Mouse (Mus musculus): ENCODE measurements around the gene Pik3c2b. TPM values are rescaled to one million over a fixed set of nuclear protein-coding genes. Genes with fewer than 3 reads are reported as not detected.

The Pik3c2b gene
- polyA plus RNA-seq, 1 experiment from 2014 or later = 3.2 TPM

DNA sequence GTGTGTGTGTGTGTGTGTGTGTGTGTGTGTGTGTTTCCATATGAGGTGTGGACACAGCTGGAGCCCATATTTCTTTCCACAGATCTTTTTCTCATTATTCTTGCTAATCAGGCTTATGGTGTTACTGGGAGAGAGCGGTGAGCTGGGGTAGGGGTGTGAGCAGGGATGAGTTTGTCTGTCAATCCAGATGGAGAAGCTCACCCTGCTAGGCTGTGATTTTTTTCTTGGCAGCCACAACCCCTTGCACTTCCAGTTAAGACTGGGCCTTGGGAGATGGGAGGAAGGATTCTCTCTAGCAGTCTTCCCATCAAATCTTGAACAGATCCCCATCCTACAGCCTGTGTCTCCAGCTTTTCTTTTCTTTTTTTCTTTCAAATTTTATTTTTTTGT is 32.9 kb downstream of the Pik3c2b start:
- Histone ChIP-seq H3K27ac (no peak overlapping the region), H3K36me3 (ENCODE audit: insufficient read depth, low read length) (no peaks in the 10 kb centered on the region), H3K9ac (ENCODE audit: low read depth, low read length) (no peak overlapping the region), H3K4me3 (replicated peaks; ENCODE audit: low read depth, low read length) (no peak overlapping the region), H3K9me3 (replicated peaks; ENCODE audit: low read length) (no peaks in the 10 kb centered on the region), H3K27me3 (ENCODE audit: insufficient read depth, low read length) (no peaks in the 10 kb centered on the region), H3K4me1 (replicated peaks; ENCODE audit: insufficient read depth, low read length) (no peaks in the 10 kb centered on the region; the same call in 1 of the 2 replicates), H3K4me2 (ENCODE audit: low read length) (no peak overlapping the region)
- DNase-seq (ENCODE audit: low spot score) (peak; percentile 43), ATAC-seq (replicated peaks; ENCODE audit: low FRiP score, low read depth) (no peak)
- TF ChIP-seq CTCF (IDR thresholded peaks at IDR 0.05; ENCODE audit: low read depth) = no peak
- 61% methylated on average over 1 of the region's 1 CpGs for WGBS

DNA sequence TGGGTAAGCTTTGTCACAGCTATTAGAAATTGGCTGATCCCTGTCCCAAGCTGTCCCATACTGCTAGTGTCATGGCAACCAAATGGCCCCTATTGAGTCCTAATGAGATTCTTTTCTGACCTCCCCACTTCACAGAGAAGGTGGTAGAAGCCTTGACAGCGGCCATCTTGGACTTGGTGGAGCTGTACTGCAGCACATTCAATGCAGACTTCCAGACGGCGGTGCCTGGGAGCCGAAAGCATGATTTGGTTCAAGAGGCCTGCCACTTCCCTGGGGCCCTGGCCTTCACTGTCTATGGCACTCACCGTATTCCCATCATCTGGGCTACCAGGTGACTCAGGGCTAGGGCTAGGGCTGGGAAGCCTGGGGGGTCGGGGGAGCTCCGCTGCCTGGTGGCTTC is 34.0 kb downstream of the Pik3c2b start:
- no peak for TF ChIP-seq CTCF (IDR thresholded peaks at IDR 0.05; ENCODE audit: low read depth)
- H3K27me3 ChIP-seq (ENCODE audit: insufficient read depth, low read length) = no peaks in the 10 kb centered on the region
- H3K36me3 ChIP-seq (ENCODE audit: insufficient read depth, low read length) = no peaks in the 10 kb centered on the region
- H3K4me3 ChIP-seq (replicated peaks; ENCODE audit: low read depth, low read length) = no peak overlapping the region
- peaks cover 4% of the 10 kb centered on the region; the same call in 1 of the 2 replicates for H3K4me1 ChIP-seq (replicated peaks; ENCODE audit: insufficient read depth, low read length)
- ATAC-seq (replicated peaks; ENCODE audit: low FRiP score, low read depth) (no peak), DNase-seq (ENCODE audit: low spot score) (no peak)
- H3K4me2 ChIP-seq (ENCODE audit: low read length) = no peak overlapping the region
- H3K27ac ChIP-seq = no peak overlapping the region
- H3K9me3 ChIP-seq (replicated peaks; ENCODE audit: low read length) = no peaks in the 10 kb centered on the region
- WGBS = 96% methylated on average over 7 of the region's 7 CpGs
- H3K9ac ChIP-seq (ENCODE audit: low read depth, low read length) = no peak overlapping the region

DNA sequence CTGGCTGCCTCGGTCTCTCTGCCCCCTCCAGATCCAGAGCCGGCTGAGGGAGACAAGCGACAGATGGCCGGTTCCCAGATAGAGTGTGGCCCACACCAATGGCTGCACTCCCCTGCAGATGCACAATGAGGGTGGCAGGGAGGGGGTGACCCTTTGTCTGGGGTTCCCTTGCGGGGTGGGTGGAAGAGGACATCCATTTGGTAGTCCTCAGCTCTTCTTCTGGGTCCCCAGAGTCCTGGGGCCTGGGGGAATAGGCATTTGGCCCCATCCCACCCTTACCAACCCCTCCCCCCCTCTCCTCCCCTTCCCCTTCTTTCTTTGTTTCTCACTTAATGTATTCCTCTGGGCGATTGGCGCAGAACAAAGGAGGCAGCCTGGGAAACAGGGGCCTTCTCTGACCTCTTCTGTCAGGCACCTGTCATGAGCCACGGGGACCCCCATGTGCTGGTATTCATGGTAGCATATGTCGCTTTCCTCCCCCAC is 34.7 kb downstream of the Pik3c2b start:
- Histone ChIP-seq H3K4me3 (replicated peaks; ENCODE audit: low read depth, low read length) (no peak overlapping the region), H3K27ac (no peak overlapping the region), H3K27me3 (ENCODE audit: insufficient read depth, low read length) (no peaks in the 10 kb centered on the region), H3K4me2 (ENCODE audit: low read length) (no peak overlapping the region), H3K9ac (ENCODE audit: low read depth, low read length) (no peak overlapping the region), H3K4me1 (replicated peaks; ENCODE audit: insufficient read depth, low read length) (peaks cover 7% of the 10 kb centered on the region), H3K36me3 (ENCODE audit: insufficient read depth, low read length) (no peaks in the 10 kb centered on the region), H3K9me3 (replicated peaks; ENCODE audit: low read length) (no peaks in the 10 kb centered on the region)
- ATAC-seq (replicated peaks; ENCODE audit: low FRiP score, low read depth) = no peak
- no peak for DNase-seq (ENCODE audit: low spot score)
- TF ChIP-seq CTCF (IDR thresholded peaks at IDR 0.05; ENCODE audit: low read depth) = no peak
- WGBS = 64% methylated on average over 9 of the region's 9 CpGs

DNA sequence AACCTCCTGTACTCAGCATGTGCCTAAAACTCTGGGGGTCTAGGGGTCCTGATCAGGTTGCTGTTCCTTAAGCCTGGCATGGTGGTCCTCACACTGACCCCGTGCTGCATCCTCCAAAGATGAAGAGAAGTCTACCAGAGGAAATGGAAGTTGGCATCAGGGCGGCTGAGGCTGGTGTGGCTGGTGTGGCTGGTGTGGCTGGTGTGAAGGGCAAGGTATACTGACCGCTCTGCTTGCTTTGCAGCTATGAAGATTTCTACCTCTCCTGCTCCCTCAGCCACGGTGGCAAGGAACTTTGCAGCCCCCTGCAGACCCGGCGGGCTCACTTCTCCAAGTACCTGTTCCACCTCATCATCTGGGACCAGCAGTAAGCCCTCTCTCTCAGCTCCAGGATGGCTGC is 35.2 kb downstream of the Pik3c2b start:
- Histone ChIP-seq H3K9me3 (replicated peaks; ENCODE audit: low read length) (no peaks in the 10 kb centered on the region), H3K27me3 (ENCODE audit: insufficient read depth, low read length) (no peaks in the 10 kb centered on the region), H3K4me2 (ENCODE audit: low read length) (no peak overlapping the region), H3K36me3 (ENCODE audit: insufficient read depth, low read length) (no peaks in the 10 kb centered on the region), H3K4me1 (replicated peaks; ENCODE audit: insufficient read depth, low read length) (peaks cover 9% of the 10 kb centered on the region), H3K9ac (ENCODE audit: low read depth, low read length) (no peak overlapping the region), H3K27ac (no peak overlapping the region), H3K4me3 (replicated peaks; ENCODE audit: low read depth, low read length) (no peak overlapping the region)
- 73% methylated on average over 6 of the region's 6 CpGs for WGBS
- DNase-seq (ENCODE audit: low spot score) = no peak
- ATAC-seq (replicated peaks; ENCODE audit: low FRiP score, low read depth) = no peak
- TF ChIP-seq CTCF (IDR thresholded peaks at IDR 0.05; ENCODE audit: low read depth) = no peak

DNA sequence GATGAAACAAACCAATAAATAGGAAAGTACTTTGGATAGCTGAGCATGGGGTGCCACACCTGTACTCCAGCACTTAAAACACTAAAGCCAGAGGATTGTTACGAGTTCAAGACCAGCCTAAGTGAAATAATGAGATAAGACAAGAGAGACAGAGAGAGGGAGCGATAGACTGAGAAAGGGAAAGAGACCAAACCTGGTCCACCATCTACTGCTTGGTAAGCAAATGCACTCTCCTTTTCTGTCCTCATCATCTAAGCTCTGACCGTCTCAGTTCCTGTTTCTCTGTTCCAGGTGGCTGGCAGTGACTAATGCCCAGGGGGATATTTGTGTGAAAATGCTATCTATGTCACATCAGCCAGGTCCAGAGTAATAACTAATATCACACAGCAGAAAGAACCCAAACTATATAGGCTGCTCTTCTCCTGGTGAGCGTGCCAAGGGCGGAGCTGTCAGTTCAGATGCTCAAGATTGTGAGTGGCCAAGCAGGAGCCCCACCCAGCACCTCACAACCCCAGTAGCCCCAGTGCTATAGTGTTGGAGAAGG is 37.6 kb downstream of the Pik3c2b start:
- TF ChIP-seq CTCF (IDR thresholded peaks at IDR 0.05; ENCODE audit: low read depth) = no peak

DNA sequence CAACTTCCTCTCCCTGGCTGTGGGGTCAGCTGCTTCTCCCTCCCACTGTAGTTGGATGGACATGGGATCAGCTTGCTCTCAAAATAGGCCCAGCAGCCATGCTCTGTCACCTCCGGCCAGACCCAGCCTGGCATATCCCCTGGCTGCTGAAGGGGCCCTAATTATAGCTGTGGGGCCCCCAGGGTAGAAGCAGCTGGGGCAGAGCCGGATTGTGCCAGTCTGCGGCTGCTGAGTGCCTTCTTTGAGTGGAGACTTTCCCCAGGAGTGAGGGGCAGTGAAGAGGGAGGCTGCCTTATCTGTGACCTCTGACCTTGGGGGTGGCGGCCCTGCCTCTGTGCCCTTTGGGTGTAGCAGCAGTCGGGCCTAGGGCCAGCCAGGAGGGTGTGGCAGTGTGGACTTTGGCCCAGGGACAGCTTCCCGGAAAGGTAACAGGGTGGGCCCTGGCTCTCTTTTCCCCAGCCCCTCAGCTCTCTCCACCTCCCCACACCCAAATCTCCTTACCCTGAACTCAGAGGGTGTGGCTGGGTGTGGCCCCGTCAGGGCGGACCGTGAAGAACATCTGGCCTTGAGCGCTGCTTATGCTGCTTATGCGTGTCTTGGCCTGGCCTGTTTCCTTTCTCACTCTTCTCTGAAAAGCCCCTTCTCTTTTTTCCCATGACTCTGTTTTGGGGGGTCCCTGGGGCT is 38.6 kb downstream of the Pik3c2b start:
- no peak overlapping the region for H3K9ac ChIP-seq (ENCODE audit: low read depth, low read length)
- TF ChIP-seq CTCF (IDR thresholded peaks at IDR 0.05; ENCODE audit: low read depth) = no peak
- DNase-seq (ENCODE audit: low spot score) (no peak), ATAC-seq (replicated peaks; ENCODE audit: low FRiP score, low read depth) (no peak)
- H3K9me3 ChIP-seq (replicated peaks; ENCODE audit: low read length) = no peaks in the 10 kb centered on the region
- no peaks in the 10 kb centered on the region for H3K36me3 ChIP-seq (ENCODE audit: insufficient read depth, low read length)
- peaks cover 9% of the 10 kb centered on the region; the same call in 1 of the 2 replicates for H3K4me1 ChIP-seq (replicated peaks; ENCODE audit: insufficient read depth, low read length)
- 66% methylated on average over 11 of the region's 11 CpGs for WGBS
- H3K27ac ChIP-seq = no peak overlapping the region
- no peak overlapping the region for H3K4me2 ChIP-seq (ENCODE audit: low read length)
- no peak overlapping the region for H3K4me3 ChIP-seq (replicated peaks; ENCODE audit: low read depth, low read length)
- no peaks in the 10 kb centered on the region for H3K27me3 ChIP-seq (ENCODE audit: insufficient read depth, low read length)

More for the DNA sequence above, 37.6 kb downstream of the Pik3c2b start:
- peaks cover 9% of the 10 kb centered on the region; the same call in 1 of the 2 replicates for H3K4me1 ChIP-seq (replicated peaks; ENCODE audit: insufficient read depth, low read length)
- no peak overlapping the region for H3K27ac ChIP-seq
- H3K4me2 ChIP-seq (ENCODE audit: low read length) = no peak overlapping the region
- no peak overlapping the region for H3K4me3 ChIP-seq (replicated peaks; ENCODE audit: low read depth, low read length)
- DNase-seq (ENCODE audit: low spot score) (no peak), ATAC-seq (replicated peaks; ENCODE audit: low FRiP score, low read depth) (no peak)
- WGBS = 89% methylated on average over 5 of the region's 5 CpGs
- no peaks in the 10 kb centered on the region for H3K36me3 ChIP-seq (ENCODE audit: insufficient read depth, low read length)
- H3K27me3 ChIP-seq (ENCODE audit: insufficient read depth, low read length) = no peaks in the 10 kb centered on the region
- H3K9me3 ChIP-seq (replicated peaks; ENCODE audit: low read length) = no peaks in the 10 kb centered on the region
- no peak overlapping the region for H3K9ac ChIP-seq (ENCODE audit: low read depth, low read length)
